Mouse (Mus musculus) ES-Bruce4 (cell line): ENCODE measurements around the gene Art2b.

Source experiments
- CTCF ChIP-seq: IDR thresholded peaks from one replicate; pipeline ENCODE4 v1.8.1; 2011; ENCODE audit warnings: low read depth, low read length
- POLR2A ChIP-seq: IDR thresholded peaks from one replicate; pipeline ENCODE4 v1.8.1; 2011; ENCODE audit warnings: low read length; ENCODE audit not compliant: insufficient read depth

DNA sequence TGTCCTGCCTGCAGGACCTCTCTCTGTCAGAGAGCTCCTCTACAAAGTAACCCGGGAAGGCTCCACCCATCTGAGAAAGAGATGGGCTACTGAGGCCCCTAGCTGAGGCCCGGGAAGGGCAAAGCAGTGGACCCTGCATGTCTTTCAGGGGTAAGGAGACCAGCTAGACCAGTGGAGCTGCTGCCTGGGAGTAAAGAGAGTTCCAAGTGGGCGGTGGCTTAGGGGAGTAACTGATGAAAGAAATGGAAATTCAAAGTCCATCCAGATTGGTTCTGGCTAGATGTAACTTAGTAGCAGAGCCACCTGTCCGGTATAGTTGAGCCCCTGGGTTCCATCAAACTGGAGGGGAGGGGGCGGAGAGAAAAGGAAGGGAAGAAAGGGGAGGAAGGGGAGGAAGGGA, 51.0 kb downstream of the Art2b start:
- TF ChIP-seq POLR2A (no peak), CTCF (no peak)
